Mouse (Mus musculus) C2C12 (cell line): ENCODE results near the gene Hnrnph1. TPM values are rescaled to one million over a fixed set of nuclear protein-coding genes. Genes with fewer than 3 reads are reported as not detected.

Experiments used
- H3K27me3 ChIP-seq: one replicate; pipeline ENCODE4 v1.6.1; 2011; ENCODE audit not compliant: control insufficient read depth, insufficient read depth, insufficient read length
- H3K36me3 ChIP-seq: one replicate; pipeline ENCODE4 v1.6.1; 2011; ENCODE audit not compliant: control insufficient read depth, insufficient read depth
- H3K4me3 ChIP-seq: one replicate; pipeline ENCODE4 v1.5.1; 2011; ENCODE audit warnings: mild to moderate bottlenecking, control low read depth; ENCODE audit not compliant: poor library complexity, insufficient read depth, severe bottlenecking
- H3K79me2 ChIP-seq: one replicate; pipeline ENCODE4 v1.6.1; 2011; ENCODE audit not compliant: control insufficient read depth, insufficient read depth
- H3K79me3 ChIP-seq: one replicate; pipeline ENCODE4 v1.6.1; 2011; ENCODE audit warnings: low read depth, control low read depth
- H3ac ChIP-seq: one replicate; pipeline ENCODE3; 2011; ENCODE audit warnings: low read depth; ENCODE audit not compliant: control insufficient read depth, insufficient read length
- CEBPB ChIP-seq: IDR thresholded peaks from one replicate; pipeline ENCODE4 v1.6.1; 2011; ENCODE audit warnings: low read depth, mild to moderate bottlenecking, control low read depth, moderate library complexity
- CTCF ChIP-seq: IDR thresholded peaks from one replicate; pipeline ENCODE4 v1.5.1; 2011; ENCODE audit not compliant: control insufficient read depth, insufficient read depth, insufficient read length
- FOSL1 ChIP-seq: IDR thresholded peaks from one replicate; pipeline ENCODE4 v1.8.0; 2011; ENCODE audit warnings: mild to moderate bottlenecking, low read length; ENCODE audit not compliant: poor library complexity, insufficient read depth, severe bottlenecking
- MAX ChIP-seq: IDR thresholded peaks from one replicate; pipeline ENCODE4 v1.6.1; 2011; ENCODE audit warnings: mild to moderate bottlenecking, control low read depth
- MYOD1 ChIP-seq: IDR thresholded peaks from one replicate; pipeline ENCODE4 v1.6.1; 2011; ENCODE audit warnings: low read depth; ENCODE audit not compliant: control insufficient read depth, insufficient read length
- MYOG ChIP-seq: IDR thresholded peaks from one replicate; pipeline ENCODE4 v1.6.1; 2011; ENCODE audit not compliant: control insufficient read depth, insufficient read length; ENCODE audit errors: extremely low read depth
- USF1 ChIP-seq: IDR thresholded peaks from one replicate; pipeline ENCODE4 v1.6.1; 2011; ENCODE audit warnings: low read depth, mild to moderate bottlenecking, control low read depth, moderate library complexity
- polyA plus RNA-seq: library from polyadenylated mRNA; unstranded; fragments of >200 nt; fragmentation: generic; extraction: Trizol; gene quantifications from one replicate; pipeline ENCODE4 v1.2.1, GENCODE M21; 2012; ENCODE audit warnings: missing spikeins

Gene Hnrnph1
- polyA plus RNA-seq, 1 experiment: 112 TPM

- Histone ChIP-seq H3K79me2 (peaks cover 34% of the 10 kb centered on the region), H3ac (no peak overlapping the region), H3K36me3 (peaks cover 10% of the 10 kb centered on the region), H3K4me3 (no peak overlapping the region), H3K27me3 (no peaks in the 10 kb centered on the region), H3K79me3 (peaks cover 2% of the 10 kb centered on the region)
- TF ChIP-seq MYOD1 (no peak), MYOG (no peak), MAX (no peak), CEBPB (no peak), CTCF (no peak), USF1 (no peak), FOSL1 (no peak)
Observed at GRCm38 (mm10) chr11:50421934-50422780, 45.4 kb downstream of the Hnrnph1 start.

DNA sequence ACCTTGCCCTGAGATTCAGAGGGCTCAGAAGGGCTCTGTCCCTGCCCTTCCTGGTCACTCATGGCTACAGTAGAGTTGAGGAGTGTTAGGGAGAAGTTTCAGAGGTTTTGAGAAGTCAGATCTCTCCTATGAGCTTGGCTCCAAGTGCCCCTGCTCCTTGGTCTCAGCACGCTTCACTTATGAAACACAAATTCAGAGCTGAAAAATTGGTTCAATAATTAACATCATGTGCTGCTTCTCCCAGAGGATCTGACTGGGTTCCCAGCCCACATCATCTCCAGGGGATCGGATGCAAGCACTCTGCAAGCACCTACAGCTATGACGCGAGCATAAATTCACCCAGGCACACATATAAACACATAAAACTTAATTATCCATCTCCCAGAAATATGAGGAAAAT is 49.3 kb downstream of the Hnrnph1 start:
- H3K4me3 ChIP-seq: no peak overlapping the region
- no peaks in the 10 kb centered on the region for H3K27me3 ChIP-seq
- H3K36me3 ChIP-seq: no peaks in the 10 kb centered on the region
- peaks cover 64% of the 10 kb centered on the region for H3K79me2 ChIP-seq
- H3ac ChIP-seq: no peak overlapping the region
- TF ChIP-seq MYOD1 (no peak), CEBPB (no peak), MAX (no peak), CTCF (no peak), MYOG (no peak), USF1 (no peak), FOSL1 (no peak)
- peaks cover 5% of the 10 kb centered on the region for H3K79me3 ChIP-seq

GRCm38 (mm10) chr11:50430277-50431133 is 53.7 kb downstream of the Hnrnph1 start, which contains the start of gene Rufy1:
Rufy1 (minus strand) TSS chr11:50431125.
- H3K79me3 ChIP-seq: peaks cover 3% of the 10 kb centered on the region
- peak within 1 kb of the TSS; percentile 50 for H3K4me3 ChIP-seq
- TF ChIP-seq MAX (no peak), MYOD1 (peak; percentile 28), CTCF (no peak)
- H3ac ChIP-seq: peak within 1 kb of the TSS; percentile 99
- no peaks in the 10 kb centered on the region for H3K36me3 ChIP-seq
- peaks cover 46% of the 10 kb centered on the region for H3K79me2 ChIP-seq
- no peaks in the 10 kb centered on the region for H3K27me3 ChIP-seq

GRCm38 (mm10) chr11:50431134-50432068 is 54.6 kb downstream of the Hnrnph1 start:
- Histone ChIP-seq H3K27me3 (no peaks in the 10 kb centered on the region), H3K79me3 (peaks cover 3% of the 10 kb centered on the region), H3K36me3 (no peaks in the 10 kb centered on the region), H3K4me3 (peak overlapping the region; percentile 50), H3K79me2 (peaks cover 38% of the 10 kb centered on the region), H3ac (peak overlapping the region; percentile 99)
- TF ChIP-seq USF1: peak; percentile 94
- no peak for TF ChIP-seq CTCF
- TF ChIP-seq CEBPB: no peak
- no peak for TF ChIP-seq MYOG

GRCm38 (mm10) chr11:50432069-50432440 is 55.3 kb downstream of the Hnrnph1 start:
- no peak for TF ChIP-seq MYOG
- no peak for TF ChIP-seq CEBPB
- no peak for TF ChIP-seq MYOD1
- no peak for TF ChIP-seq MAX
- no peak for TF ChIP-seq CTCF
- Histone ChIP-seq H3K27me3 (no peaks in the 10 kb centered on the region), H3K36me3 (no peaks in the 10 kb centered on the region), H3K79me2 (peaks cover 32% of the 10 kb centered on the region), H3K79me3 (peaks cover 3% of the 10 kb centered on the region), H3ac (no peak overlapping the region), H3K4me3 (no peak overlapping the region)
